Mouse (Mus musculus): ENCODE data around the gene Gm5678.

Gm5678 gene

DNA sequence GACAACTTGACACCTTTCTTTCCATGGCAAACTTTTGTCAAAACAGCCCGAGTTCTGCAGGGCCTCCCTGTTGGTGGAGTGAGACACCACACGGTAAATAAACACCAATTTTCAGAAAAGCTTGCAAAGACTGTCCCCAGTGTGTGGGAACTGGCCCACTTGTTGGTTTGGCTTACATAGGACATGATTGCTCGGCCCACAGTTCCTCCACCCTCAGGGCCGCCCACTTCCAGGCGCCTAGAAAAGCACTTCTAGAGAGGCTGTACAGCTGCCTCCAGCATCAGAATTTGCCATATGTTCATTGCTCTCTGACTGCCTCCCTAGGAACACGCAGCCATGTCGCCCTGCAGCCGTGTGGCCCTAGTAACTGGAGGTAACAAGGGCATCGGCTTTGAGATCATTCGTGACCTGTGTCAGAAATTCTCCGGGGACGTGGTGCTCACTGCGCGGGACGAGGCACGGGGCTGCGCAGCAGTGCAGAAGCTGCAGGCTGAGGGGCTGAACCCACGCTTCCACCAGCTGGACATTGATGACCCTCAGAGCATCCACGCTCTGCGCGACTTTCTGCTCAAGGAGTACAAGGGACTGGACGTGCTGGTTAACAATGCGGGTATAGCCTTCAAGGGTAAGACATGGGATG lies at the start of gene Gm5678:
Gm5678 (plus strand) TSS at position 337 of the 640 bp plus-strand sequence.
- 70% methylated on average over 23 of the region's 23 CpGs for WGBS

DNA sequence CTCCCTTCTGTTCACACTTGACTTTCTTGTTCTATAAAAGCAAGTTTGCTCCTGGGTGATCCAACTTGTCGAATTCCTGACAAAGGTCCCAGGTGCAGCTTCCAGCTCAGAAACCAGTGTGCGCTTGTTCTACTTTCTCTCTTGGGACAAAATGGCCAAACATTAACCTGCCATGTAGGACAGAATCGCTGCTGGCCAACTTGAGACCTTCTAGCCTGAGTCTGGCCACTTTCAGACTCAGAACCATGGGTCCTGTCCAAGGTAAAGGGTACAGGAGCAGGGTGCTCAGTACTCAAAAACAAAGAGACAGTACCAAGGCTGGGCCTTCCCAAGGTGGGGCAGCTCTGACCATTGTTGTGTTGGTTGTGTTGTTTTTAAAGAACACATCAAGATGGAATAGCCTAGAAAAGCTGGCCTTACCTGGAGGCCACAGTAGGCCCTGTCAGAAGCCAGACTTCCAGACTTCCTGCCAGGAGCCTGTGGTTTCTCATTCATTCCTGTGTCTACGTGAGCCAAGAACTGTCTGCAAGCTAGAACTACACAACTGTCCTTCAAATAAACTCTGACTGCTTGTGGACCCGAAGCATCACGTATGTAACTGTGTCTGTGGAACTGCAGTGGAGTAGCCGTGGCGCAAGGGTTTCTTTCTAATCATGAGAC lies 49.4 kb upstream of the Gm5678 start:
- WGBS, result 93% methylated on average over 8 of the region's 8 CpGs

DNA sequence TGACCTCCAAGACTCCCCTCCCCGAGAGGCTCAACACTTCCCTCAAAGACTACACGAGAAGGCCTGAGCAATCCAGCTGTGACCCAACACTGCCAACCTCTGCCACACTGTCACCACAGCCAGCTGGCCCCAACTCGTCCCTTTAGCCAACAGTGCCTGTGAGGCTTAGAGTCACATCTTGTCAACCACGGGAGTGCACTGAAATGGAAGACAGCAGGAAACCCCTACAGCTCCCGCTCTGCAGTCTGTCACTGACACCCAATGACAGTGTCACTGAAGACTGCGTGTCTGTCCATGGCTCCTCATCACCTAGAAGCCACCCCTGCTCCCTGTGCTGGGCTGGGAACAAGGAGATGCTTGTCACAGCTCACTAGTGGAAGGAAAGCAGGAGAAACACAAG lies 46.8 kb upstream of the Gm5678 start:
- 84% methylated on average over 6 of the region's 6 CpGs for WGBS

DNA sequence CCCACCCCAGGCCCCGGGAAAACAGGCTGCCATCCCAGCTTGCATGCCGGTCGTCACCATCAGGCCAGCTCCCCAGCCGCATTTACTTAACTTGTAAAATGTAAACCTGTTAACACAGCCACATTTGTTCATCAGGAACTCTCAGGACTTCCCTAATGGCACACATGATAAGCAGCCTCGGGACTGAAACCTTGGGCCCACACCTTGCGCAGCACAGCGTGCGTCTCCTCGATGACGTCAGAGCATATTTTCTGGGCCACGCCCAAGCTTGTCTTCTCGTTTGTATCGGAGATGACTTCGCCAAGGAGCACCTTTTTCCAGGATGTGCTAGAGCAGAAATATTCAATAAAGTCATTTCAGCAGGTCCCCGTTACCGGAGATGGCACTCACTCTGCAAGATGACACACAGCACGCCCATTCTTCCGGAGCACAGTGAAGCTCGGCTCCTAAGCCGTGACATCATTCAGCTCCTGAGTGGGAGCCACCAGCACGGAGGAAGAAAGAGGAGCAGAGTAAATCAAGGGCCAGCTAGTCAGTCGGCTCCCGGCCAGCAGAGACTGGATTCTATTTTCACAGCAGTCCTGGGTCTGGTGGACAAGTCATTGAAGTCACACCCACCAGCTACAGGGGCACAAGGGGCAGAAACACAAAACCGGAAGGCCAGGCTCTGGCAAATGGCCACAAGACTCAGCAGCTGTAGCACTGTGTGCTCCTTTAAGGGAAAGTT lies 42.8 kb upstream of the Gm5678 start:
- whole genome bisulfite sequencing, result 81% methylated on average over 24 of the region's 24 CpGs

DNA sequence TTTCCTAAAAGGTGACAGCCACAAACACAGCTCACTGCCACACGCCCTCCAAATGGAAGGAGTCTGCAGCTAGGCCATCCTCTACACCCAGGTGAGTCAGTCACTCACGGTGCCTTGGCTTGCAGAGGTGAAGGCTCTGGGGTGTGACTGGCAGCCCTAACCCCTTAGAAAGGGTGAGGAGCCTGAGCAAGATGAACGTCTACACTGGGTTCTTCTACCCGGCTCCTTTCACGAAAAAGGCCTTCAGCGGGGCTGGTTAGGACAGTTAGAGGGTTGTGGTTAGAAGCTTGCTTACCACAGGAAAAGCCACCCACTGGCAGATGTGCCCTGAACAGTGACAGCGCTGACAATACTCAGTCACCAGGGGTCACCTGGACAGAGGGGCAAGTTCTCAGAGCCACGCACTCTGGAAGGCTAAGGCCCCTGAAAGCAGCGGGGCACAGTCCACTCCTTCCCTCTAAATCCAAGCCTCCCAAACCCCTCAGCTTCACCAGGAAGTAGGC lies 42.1 kb upstream of the Gm5678 start:
- 87% methylated on average over 9 of the region's 9 CpGs for WGBS

DNA sequence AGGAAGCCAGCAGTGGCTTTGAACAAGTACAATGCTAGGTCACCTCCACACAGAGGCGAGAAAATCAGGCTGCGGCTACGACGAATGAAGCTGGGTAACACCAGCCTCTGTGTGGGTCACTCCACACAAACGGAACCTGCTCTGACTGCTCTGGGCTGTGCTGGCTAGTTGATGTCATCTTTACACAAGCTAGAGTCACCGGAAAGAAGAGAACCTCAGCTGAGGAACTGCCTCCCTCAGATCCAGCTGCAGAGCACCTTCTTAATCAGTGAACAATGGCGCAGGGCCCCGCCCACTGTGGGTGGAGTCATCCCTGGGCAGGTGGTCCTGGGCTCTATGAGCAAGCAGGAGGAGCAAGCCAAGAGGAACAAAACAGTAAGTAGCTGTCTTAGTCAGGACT lies 41.5 kb upstream of the Gm5678 start:
- 71% methylated on average over 8 of the region's 8 CpGs for WGBS

DNA sequence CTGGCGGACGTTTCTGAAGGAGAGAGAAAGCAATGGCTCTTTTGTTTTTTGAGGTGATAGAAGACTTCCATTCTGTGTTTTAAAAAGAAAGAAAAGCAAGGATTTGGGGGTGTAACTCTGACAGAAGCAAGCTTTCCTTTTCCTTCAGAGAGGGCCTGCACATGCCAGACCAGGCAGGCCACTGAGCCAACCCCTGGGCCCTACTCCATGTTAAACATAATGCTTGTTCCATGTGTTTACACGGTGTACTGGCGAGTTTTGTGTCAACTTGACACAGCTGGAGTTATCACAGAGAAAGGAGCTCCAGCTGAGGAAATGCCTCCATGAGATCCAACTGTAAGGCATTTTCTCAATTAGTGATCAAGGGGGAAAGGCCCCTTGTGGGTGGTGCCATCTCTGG lies 39.6 kb upstream of the Gm5678 start:
- 62% methylated on average over 4 of the region's 4 CpGs for WGBS

DNA sequence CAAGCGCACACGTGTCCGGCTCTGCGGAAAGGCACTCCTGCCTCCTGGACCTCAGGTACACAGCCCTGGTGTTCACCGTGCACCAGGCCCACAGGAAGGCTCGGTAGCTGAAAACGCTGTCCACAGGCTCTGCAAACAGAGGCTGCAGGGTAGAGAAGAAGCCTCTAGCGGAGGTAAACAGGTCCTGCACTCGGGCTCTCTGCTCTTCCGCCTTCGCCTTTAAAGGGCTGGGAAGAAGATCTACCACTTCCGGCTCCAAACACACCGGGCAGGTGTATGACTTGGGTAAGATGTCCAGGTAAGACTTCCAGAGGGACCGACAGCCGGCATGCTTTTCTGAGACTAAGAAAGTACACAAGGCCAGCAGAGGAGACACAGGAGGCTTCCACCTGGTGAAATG lies 37.0 kb upstream of the Gm5678 start:
- WGBS, result 96% methylated on average over 15 of the region's 15 CpGs

DNA sequence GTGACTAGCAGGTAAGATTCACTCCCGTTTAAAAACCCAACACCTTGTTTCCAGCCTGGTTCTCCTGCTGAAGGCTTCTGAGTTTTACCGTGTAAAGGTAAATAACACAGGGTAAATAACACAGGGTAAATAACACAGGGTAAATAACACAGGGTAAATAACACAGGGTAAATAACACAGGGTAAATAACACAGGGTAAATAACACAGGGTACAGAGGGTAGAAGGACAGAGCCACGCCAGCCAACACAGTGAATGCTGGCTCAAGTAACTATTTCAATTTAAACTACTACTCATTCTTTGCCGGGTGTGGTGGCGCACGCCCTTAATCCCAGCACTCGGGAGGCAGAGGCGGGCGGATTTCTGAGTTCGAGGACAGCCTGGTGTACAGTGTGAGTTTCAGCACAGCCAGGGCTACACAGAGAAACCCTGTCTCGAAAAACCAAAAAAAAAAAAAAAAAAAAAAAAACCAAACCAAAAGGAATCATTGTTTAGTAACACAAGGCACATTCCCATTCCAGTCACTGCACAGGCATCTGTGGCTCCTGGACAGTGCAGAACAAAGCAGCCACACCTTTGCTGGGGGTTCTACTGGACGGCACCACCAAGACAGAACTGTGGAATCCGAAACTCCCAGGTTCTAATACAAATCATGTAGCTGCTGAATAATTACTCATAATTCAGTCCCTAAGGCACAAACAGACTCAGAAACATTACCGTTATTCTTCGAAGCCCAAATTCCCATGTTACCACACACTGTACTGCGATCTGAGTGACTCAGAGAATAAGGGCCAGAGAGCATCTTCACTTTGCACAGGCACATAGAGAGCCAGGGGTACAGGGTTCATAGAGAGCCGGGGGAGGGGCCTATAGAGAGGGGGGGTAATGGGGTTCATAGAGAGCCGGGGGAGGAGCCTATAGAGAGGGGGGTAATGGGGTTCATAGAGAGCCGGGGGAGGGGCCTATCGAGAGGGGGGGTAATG lies 36.2 kb upstream of the Gm5678 start:
- 92% methylated on average over 20 of the region's 20 CpGs for WGBS

DNA sequence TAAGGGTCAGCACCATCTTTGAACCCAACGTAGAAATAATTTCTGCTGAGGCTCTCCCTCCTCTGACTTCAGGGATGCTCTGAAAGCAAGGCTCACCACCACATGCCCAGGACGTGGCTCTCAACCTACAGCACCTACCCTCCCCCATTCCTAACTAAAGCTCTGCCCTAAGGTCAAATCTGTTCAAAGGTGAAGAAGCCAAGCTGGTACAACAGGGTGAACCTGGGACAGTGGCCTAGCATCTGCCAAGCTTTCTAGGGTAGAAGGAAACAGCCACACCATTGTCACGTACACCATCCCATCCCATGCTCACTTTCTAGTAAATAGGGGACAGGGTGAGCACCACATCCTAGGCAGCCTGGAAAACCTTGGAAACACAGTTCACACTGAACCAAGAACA lies 35.2 kb upstream of the Gm5678 start:
- WGBS, result 99% methylated on average over 3 of the region's 3 CpGs

DNA sequence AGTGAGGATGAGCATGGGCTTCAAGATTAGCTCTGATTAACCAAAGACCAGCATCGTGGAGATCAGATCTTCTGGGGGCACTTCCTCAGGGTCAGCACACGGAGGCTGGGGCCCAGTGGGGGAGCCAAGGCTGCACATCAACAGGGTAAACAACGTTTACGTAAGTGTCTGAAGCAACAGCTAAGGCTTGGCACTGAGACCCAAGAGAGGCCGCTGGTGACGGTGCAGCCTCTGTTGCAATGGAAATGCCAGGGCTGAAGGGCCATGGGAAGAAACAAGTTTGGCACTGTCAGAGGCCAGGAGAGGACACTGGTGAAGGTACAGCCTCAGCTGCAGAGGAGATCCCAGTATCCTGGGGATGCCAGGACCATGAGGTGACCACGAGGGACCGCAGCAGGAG lies 34.5 kb upstream of the Gm5678 start:
- 94% methylated on average over 8 of the region's 8 CpGs for WGBS

DNA sequence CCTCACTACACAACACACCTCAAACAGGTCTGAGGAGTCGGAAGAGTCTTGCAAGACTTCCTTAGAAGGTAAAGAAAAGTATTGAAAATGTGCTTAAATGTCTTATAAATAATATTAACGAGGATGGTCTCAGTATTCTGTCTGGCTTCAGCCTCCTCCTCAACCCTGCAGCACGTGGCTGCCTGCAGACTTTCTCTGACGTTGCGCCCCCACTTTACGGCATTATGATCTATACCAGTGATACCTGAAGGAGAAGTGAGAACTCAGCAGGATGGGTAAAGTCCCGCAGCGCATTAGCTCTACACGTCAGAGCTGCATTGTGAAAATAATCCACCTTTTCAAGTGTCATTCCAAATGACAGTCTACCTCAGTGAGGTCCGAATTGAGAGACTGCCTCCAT lies 33.4 kb upstream of the Gm5678 start:
- WGBS, result 95% methylated on average over 10 of the region's 10 CpGs

DNA sequence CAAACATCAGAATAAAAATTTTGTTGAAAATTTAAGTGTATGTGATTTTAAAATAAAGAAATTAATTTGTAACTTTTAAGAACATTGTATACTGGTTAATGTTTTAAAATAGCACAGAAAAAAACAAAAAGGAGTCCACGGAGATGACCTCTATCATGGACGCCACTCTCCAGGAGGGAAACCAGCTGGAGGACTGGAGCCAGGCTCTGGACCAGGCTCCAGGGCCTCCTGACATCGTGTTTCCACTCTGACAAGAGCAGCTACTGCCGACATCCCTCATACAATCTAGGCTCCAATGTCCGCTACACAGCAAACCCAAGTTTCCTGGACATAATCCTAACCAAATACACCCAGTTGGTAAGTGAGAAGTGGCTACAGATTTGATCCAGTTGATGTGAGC lies 32.1 kb upstream of the Gm5678 start:
- WGBS, result 92% methylated on average over 5 of the region's 5 CpGs

DNA sequence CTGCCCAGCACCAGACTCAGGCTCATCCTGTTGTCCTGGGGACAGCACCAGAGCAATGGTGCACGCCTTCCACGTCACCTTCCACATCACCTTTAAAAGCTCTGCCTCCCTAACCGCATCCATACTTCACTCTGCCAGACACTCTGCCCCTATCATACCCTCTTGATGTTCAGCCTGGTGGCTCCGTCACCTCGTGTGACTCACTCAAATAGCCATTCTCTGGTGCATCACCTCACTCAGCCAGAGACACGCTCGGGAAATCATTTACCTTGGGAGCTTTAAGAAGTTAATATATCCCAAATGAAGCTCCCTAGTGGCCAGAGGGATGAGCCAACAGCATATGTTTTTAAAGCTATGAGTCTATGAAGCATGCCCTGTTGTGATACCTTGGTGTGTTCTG lies 31.1 kb upstream of the Gm5678 start:
- WGBS, result 94% methylated on average over 7 of the region's 7 CpGs

DNA sequence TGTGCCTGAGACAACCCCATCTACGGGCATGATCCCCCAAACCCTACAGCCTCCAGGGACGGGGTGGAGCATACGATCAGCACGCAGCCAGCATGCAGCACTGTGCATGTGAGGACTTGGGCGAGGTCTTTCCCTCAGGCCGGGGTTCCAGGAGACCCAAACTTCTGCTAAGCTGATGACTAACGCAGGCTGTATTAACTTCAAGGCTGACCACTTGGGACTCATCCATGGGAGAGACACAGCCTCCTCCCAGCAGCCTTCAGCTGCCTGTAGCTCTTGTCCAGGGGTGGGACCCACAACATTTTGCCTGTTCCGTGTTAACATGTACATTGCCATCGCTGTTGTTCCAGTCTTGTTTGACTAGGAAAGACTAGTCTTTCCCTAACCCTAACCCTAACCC lies 30.3 kb upstream of the Gm5678 start:
- 98% methylated on average over 9 of the region's 9 CpGs for WGBS

DNA sequence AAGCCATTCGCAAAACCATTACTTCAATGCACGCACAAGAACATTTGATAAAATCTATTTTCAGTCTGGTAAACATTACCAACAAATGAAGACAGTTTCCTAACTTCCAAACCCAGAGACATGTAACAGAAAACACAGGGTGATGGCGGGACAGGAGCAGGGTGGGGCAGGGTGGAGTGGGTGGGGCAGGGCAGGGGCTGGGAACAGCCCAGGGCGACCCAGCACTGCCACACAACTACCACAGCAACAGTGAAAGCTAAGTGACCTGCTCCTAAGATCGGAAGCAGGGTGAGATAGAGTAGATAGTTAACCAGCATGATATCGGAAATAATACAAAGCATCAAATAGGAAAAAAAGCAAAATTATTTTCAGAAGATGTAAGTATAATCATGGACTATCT lies 28.4 kb upstream of the Gm5678 start:
- WGBS, result 95% methylated on average over 6 of the region's 6 CpGs

DNA sequence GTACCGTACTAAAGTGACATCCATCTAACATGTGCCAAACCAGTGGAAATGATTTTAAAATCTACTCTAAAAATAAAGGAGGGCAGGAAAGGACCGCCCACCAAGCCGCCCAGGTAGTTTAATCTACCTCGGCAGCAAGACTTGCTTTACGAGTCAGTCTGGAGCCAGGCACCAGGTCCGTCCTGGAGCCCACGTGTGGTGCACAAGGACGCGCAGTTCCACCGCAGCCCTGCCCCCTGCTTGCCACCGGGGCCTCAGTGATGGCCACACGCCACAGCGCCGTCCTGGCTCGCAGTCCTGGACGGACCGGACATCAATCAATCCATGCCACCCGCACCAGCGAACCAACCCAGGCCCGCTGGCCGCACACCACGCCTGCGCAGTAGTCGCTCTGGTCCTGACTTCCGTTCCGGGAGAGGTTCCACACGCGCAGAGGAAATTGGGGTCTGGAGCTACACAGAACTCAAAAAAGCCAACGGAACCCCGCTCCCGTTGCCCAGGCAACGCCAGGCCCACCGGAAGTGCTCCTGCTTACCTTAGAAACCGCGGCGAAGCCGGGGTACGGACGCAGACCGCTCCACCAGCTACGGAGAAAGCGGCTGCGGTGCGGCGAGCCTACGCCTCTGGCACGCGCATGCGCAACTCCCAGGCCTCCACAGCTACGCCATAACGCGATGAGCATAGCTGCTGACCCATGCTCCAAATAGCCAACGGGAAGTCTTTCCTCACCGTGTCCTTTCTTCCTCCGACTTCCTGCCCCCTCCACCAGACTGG lies 24.3 kb upstream of the Gm5678 start, which contains the start of gene Setd4:
Setd4 (minus strand) TSS at position 625 of the 774 bp plus-strand sequence.
- under 1% methylated on average over 55 of the region's 55 CpGs for WGBS

DNA sequence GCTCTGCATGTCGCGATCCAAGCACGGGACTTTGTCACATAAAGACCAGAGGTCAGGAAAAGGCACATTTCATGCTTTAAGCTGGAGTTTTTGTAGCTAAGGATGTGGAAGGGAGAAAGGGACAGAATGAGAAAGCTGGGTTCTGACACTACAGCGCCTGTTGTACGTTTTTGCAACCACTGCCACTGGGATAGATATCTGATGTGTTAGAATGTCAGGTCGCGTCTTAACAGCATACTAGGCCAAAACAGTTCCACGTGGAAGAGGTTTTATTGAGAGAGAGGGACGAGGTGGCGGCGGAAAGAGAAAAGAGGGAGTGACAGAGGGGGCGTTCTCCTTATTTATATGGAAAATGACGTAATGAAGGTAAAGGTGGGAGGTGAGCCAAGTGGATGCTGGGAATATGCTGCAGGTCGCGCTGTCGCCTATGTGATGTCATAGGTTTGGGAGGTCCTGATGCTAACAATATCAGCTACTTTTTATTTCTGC lies 23.4 kb upstream of the Gm5678 start:
- WGBS, result 4% methylated on average over 16 of the region's 16 CpGs

DNA sequence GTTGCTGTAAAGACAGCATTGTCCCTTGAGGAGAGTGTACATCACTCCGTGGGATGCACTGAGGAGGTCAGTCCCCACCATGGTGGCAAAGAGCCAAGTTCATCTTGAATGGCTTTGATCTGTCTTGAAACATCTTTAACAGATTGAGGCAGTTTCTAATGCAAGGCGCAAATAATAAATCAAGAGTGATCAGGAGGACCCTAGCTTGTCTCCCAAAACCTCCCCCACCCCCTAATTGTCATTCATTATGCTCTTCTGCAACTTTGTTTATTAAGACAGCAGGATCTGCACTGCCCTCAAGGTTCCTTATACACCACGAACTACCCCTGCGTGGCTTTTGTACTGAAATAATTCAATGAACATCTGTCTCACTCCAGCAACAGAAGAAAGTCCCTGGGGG lies 22.3 kb upstream of the Gm5678 start, which contains the start of gene Cbr1:
Cbr1 (plus strand) TSS at position 301 of the 400 bp plus-strand sequence.
- WGBS, result 72% methylated on average over 4 of the region's 4 CpGs

DNA sequence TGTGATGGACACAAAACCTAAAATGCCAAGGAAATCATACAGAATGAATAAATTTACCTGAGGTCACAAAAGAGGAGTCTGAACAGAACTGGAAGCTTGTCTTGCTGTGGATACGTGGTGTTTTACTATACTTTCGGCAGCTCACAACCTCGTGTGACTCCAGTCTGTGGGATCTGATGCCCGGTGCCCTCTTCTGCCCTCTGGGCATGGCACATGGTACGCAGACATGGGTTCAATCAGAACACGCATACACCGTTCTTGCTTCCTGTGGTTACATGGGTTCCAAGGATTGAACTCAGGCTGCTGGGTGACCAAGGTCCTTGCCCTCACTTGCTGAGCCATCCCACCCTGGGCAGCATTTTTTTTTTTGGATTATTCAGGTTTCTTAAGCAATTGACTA lies 21.8 kb upstream of the Gm5678 start:
- 93% methylated on average over 7 of the region's 7 CpGs for WGBS

Data from cerebral cortex, adult 2 months (tissue).